Mouse (Mus musculus): Measurements from ENCODE around the gene Slitrk5. TPM values are rescaled to one million over a fixed set of nuclear protein-coding genes. Genes with fewer than 3 reads are reported as not detected.

Slitrk5 gene
- polyA plus RNA-seq, 1 experiment from 2014 or later, result 5.7 TPM

GRCm38 (mm10) chr14:111729833-111730232 is 54.9 kb downstream of the Slitrk5 start:
- H3K27me3 ChIP-seq, result no peaks in the 10 kb centered on the region
- no peaks in the 10 kb centered on the region for H3K4me1 ChIP-seq
- H3K27ac ChIP-seq, result no peak overlapping the region
- no peaks in the 10 kb centered on the region for H3K9me3 ChIP-seq
- no peak overlapping the region for H3K4me3 ChIP-seq
- no peak for ATAC-seq (ENCODE audit: insufficient number of reproducible peaks, insufficient read depth, low FRiP score, low TSS enrichment, low read depth)
- H3K4me2 ChIP-seq, result no peak overlapping the region
- no peak overlapping the region for H3K9ac ChIP-seq
- H3K36me3 ChIP-seq, result no peaks in the 10 kb centered on the region
- 71% methylated on average over 2 of the region's 2 CpGs for WGBS
